Mouse (Mus musculus) embryonic fibroblast, embryonic 13.5 days (primary cell): ENCODE measurements around the gene Treml1. TPM values are rescaled to one million over a fixed set of nuclear protein-coding genes. Genes with fewer than 3 reads are reported as not detected.
"Not testable (repeated sequence)": the region's sequence is repeated elsewhere in the genome, so short reads cannot be mapped to it uniquely, and the experiment has no call there.

Experiments used
- H3K27ac ChIP-seq: 2 replicates; pipeline ENCODE4 v1.5.1; 2012; ENCODE audit warnings: low read length, control low read depth, inconsistent platforms; ENCODE audit not compliant: insufficient read depth
- H3K4me1 ChIP-seq: 2 replicates; pipeline ENCODE4 v1.6.1; 2011; ENCODE audit warnings: low read length; ENCODE audit not compliant: control insufficient read depth, insufficient read depth
- H3K4me3 ChIP-seq: 2 replicates; pipeline ENCODE4 v1.5.1; 2011; ENCODE audit warnings: mild to moderate bottlenecking, control low read depth, low read length; ENCODE audit not compliant: insufficient read depth
- CTCF ChIP-seq: IDR thresholded peaks from 2 replicates; pipeline ENCODE4 v1.5.1; 2011; ENCODE audit warnings: mild to moderate bottlenecking, control low read depth, low read length, moderate library complexity, borderline replicate concordance; ENCODE audit not compliant: insufficient read depth
- POLR2A ChIP-seq: IDR thresholded peaks from 2 replicates; pipeline ENCODE4 v1.6.1; 2011; ENCODE audit warnings: low read depth, mild to moderate bottlenecking, control low read depth, low read length, moderate library complexity
- polyA plus RNA-seq: library from polyadenylated mRNA; stranded (reverse); fragments of >200 nt; gene quantifications from 2 replicates; pipeline ENCODE4 v1.2.4, GENCODE M21; 2011; ENCODE audit warnings: low read depth; ENCODE audit not compliant: missing spikeins, insufficient read length

Gene Treml1
- polyA plus RNA-seq = not detected in 2 replicates

GRCm38 (mm10) chr17:48359616-48360015 is at the start of gene Treml1:
Treml1 (plus strand) TSS chr17:48359916.
- TF ChIP-seq CTCF (no peak), POLR2A (no peak)
- H3K27ac ChIP-seq = no peak within 1 kb of the TSS
- H3K4me3 ChIP-seq = no peak within 1 kb of the TSS
- H3K4me1 ChIP-seq = no peaks in the 10 kb centered on the region

GRCm38 (mm10) chr17:48312124-48312523 is 47.6 kb upstream of the Treml1 start:
- TF ChIP-seq CTCF (no peak), POLR2A (no peak)
- H3K4me3 ChIP-seq = no peak overlapping the region
- no peak overlapping the region for H3K27ac ChIP-seq
- H3K4me1 ChIP-seq = no peaks in the 10 kb centered on the region

- not testable (repeated sequence) for H3K4me1 ChIP-seq, H3K27ac ChIP-seq, H3K4me3 ChIP-seq
Measured at GRCm38 (mm10) chr17:48315905-48316579, 43.7 kb upstream of the Treml1 start, which contains the start of gene B430306N03Rik. B430306N03Rik (plus strand) TSS chr17:48316141.

GRCm38 (mm10) chr17:48318686-48319085 is 41.0 kb upstream of the Treml1 start:
- no peaks in the 10 kb centered on the region for H3K4me1 ChIP-seq
- no peak overlapping the region for H3K27ac ChIP-seq
- H3K4me3 ChIP-seq = no peak overlapping the region
- TF ChIP-seq CTCF = no peak
- TF ChIP-seq POLR2A = no peak

- no peak for TF ChIP-seq POLR2A
- no peak for TF ChIP-seq CTCF
- no peak overlapping the region for H3K4me3 ChIP-seq
- no peak overlapping the region for H3K27ac ChIP-seq
- no peaks in the 10 kb centered on the region; the same call in 1 of the 2 replicates for H3K4me1 ChIP-seq
Measured at GRCm38 (mm10) chr17:48321279-48321678, 38.4 kb upstream of the Treml1 start.

GRCm38 (mm10) chr17:48323236-48323635 is 36.5 kb upstream of the Treml1 start:
- Histone ChIP-seq H3K4me3 (no peak overlapping the region), H3K27ac (no peak overlapping the region), H3K4me1 (no peaks in the 10 kb centered on the region; the same call in 1 of the 2 replicates)
- TF ChIP-seq CTCF = no peak
- TF ChIP-seq POLR2A = no peak

GRCm38 (mm10) chr17:48324258-48324657 is 35.5 kb upstream of the Treml1 start:
- Histone ChIP-seq H3K4me3 (no peak overlapping the region), H3K27ac (no peak overlapping the region), H3K4me1 (no peaks in the 10 kb centered on the region; the same call in 1 of the 2 replicates)
- no peak for TF ChIP-seq POLR2A
- no peak for TF ChIP-seq CTCF

- no peak overlapping the region for H3K27ac ChIP-seq
- no peak overlapping the region for H3K4me3 ChIP-seq
- H3K4me1 ChIP-seq = no peaks in the 10 kb centered on the region; the same call in 1 of the 2 replicates
- TF ChIP-seq POLR2A (no peak), CTCF (no peak)
Measured at GRCm38 (mm10) chr17:48325093-48325492, 34.6 kb upstream of the Treml1 start.

GRCm38 (mm10) chr17:48325638-48326037 is 34.1 kb upstream of the Treml1 start:
- Histone ChIP-seq H3K4me1 (no peaks in the 10 kb centered on the region; the same call in 1 of the 2 replicates), H3K27ac (no peak overlapping the region), H3K4me3 (no peak overlapping the region)
- no peak for TF ChIP-seq POLR2A
- TF ChIP-seq CTCF = no peak

GRCm38 (mm10) chr17:48326656-48327055 is 33.1 kb upstream of the Treml1 start:
- TF ChIP-seq POLR2A = no peak
- Histone ChIP-seq H3K27ac (peak overlapping the region; percentile 36; the same call in 1 of the 2 replicates), H3K4me1 (no peaks in the 10 kb centered on the region; the same call in 1 of the 2 replicates), H3K4me3 (no peak overlapping the region)
